Mouse (Mus musculus) cortical plate, adult 2 months (tissue): ENCODE results near the gene S100a2. TPM values are rescaled to one million over a fixed set of nuclear protein-coding genes. Genes with fewer than 3 reads are reported as not detected.

Experiments used
- H3K27ac ChIP-seq: fragments of 200-500 bp; 2 replicates; pipeline ENCODE4 v1.5.1; 2012; ENCODE audit warnings: low read length, control low read depth, inconsistent platforms; ENCODE audit not compliant: insufficient read depth
- H3K4me1 ChIP-seq: fragments of 200-500 bp; 2 replicates; pipeline ENCODE4 v1.6.1; 2011; ENCODE audit warnings: low read length; ENCODE audit not compliant: control insufficient read depth, insufficient read depth
- H3K4me3 ChIP-seq: fragments of 200-500 bp; 2 replicates; pipeline ENCODE4 v1.5.1; 2011; ENCODE audit warnings: mild to moderate bottlenecking, low read length, control low read depth; ENCODE audit not compliant: insufficient read depth
- CTCF ChIP-seq: fragments of 200-500 bp; IDR thresholded peaks from 2 replicates; pipeline ENCODE4 v1.5.1; 2011; ENCODE audit warnings: mild to moderate bottlenecking, control low read depth, low read length; ENCODE audit not compliant: insufficient read depth; ENCODE audit errors: extremely low read depth
- POLR2A ChIP-seq: fragments of 200-500 bp; IDR thresholded peaks from 2 replicates; pipeline ENCODE4 v1.6.1; 2011; ENCODE audit warnings: mild to moderate bottlenecking, low read length, control low read depth; ENCODE audit not compliant: insufficient read depth; ENCODE audit errors: extremely low read depth
- polyA plus RNA-seq: library from polyadenylated mRNA; depleted of rRNA; stranded (reverse); fragments of >200 nt; gene quantifications from 2 replicates; pipeline ENCODE4 v1.2.3, GENCODE M21; 2012

Gene S100a2
- polyA plus RNA-seq, 1 experiment, result not detected

- peaks cover 6% of the 10 kb centered on the region for H3K4me1 ChIP-seq
- TF ChIP-seq POLR2A (no peak), CTCF (no peak)
- no peak overlapping the region for H3K4me3 ChIP-seq
- H3K27ac ChIP-seq, result no peak overlapping the region
These were observed 14.4 kb downstream of the S100a2 start for GRCm38 (mm10) chr3:90604416-90604815.

GRCm38 (mm10) chr3:90605049-90605448, 15.0 kb downstream of the S100a2 start:
- H3K4me3 ChIP-seq, result no peak overlapping the region
- TF ChIP-seq POLR2A, result no peak
- no peak for TF ChIP-seq CTCF
- no peak overlapping the region for H3K27ac ChIP-seq
- H3K4me1 ChIP-seq, result peaks cover 6% of the 10 kb centered on the region

- no peak for TF ChIP-seq CTCF
- no peak for TF ChIP-seq POLR2A
- peaks cover 5% of the 10 kb centered on the region for H3K4me1 ChIP-seq
- no peak overlapping the region for H3K27ac ChIP-seq
- H3K4me3 ChIP-seq, result no peak overlapping the region
These were observed 15.7 kb downstream of the S100a2 start for GRCm38 (mm10) chr3:90605736-90606135.

- TF ChIP-seq POLR2A, result no peak
- no peak for TF ChIP-seq CTCF
- Histone ChIP-seq H3K27ac (no peak overlapping the region), H3K4me3 (no peak overlapping the region), H3K4me1 (peaks cover 5% of the 10 kb centered on the region)
These were observed 16.1 kb downstream of the S100a2 start for GRCm38 (mm10) chr3:90606185-90606584.

GRCm38 (mm10) chr3:90607361-90607760, 17.3 kb downstream of the S100a2 start:
- H3K27ac ChIP-seq, result no peak overlapping the region
- H3K4me3 ChIP-seq, result no peak overlapping the region
- TF ChIP-seq CTCF (no peak), POLR2A (no peak)
- H3K4me1 ChIP-seq, result peaks cover 5% of the 10 kb centered on the region

- no peak within 1 kb of the TSS for H3K4me3 ChIP-seq
- H3K4me1 ChIP-seq, result peaks cover 5% of the 10 kb centered on the region
- no peak within 1 kb of the TSS for H3K27ac ChIP-seq
- TF ChIP-seq CTCF (no peak), POLR2A (no peak)
These were observed 18.2 kb downstream of the S100a2 start, which contains the start of gene S100a5 for GRCm38 (mm10) chr3:90608223-90608622. Gene S100a5, plus strand, starts transcription at chr3:90608523.

- no peak for TF ChIP-seq CTCF
- no peak for TF ChIP-seq POLR2A
- H3K27ac ChIP-seq, result no peak overlapping the region
- H3K4me1 ChIP-seq, result peaks cover 5% of the 10 kb centered on the region
- no peak overlapping the region for H3K4me3 ChIP-seq
These were observed 19.1 kb downstream of the S100a2 start for GRCm38 (mm10) chr3:90609102-90609501.

GRCm38 (mm10) chr3:90611494-90611893, 21.4 kb downstream of the S100a2 start:
- H3K27ac ChIP-seq, result no peak overlapping the region
- no peak for TF ChIP-seq CTCF
- TF ChIP-seq POLR2A, result no peak
- H3K4me3 ChIP-seq, result no peak overlapping the region
- peaks cover 1% of the 10 kb centered on the region; the same call in 1 of the 2 replicates for H3K4me1 ChIP-seq

GRCm38 (mm10) chr3:90612061-90612460, 22.0 kb downstream of the S100a2 start:
- Histone ChIP-seq H3K27ac (no peak overlapping the region), H3K4me1 (peaks cover 1% of the 10 kb centered on the region; the same call in 1 of the 2 replicates), H3K4me3 (no peak overlapping the region)
- TF ChIP-seq CTCF (no peak), POLR2A (no peak)

- H3K4me1 ChIP-seq, result peaks cover 1% of the 10 kb centered on the region; the same call in 1 of the 2 replicates
- no peak within 1 kb of the TSS for H3K27ac ChIP-seq
- TF ChIP-seq POLR2A (no peak), CTCF (peak; percentile 55)
- H3K4me3 ChIP-seq, result peak within 1 kb of the TSS; percentile 30
These were observed 22.8 kb downstream of the S100a2 start, which contains the start of gene S100a6 for GRCm38 (mm10) chr3:90612728-90613291. Gene S100a6, plus strand, starts transcription at chr3:90612882.
